Mouse (Mus musculus): ENCODE data around the gene Eif3g.

DNA sequence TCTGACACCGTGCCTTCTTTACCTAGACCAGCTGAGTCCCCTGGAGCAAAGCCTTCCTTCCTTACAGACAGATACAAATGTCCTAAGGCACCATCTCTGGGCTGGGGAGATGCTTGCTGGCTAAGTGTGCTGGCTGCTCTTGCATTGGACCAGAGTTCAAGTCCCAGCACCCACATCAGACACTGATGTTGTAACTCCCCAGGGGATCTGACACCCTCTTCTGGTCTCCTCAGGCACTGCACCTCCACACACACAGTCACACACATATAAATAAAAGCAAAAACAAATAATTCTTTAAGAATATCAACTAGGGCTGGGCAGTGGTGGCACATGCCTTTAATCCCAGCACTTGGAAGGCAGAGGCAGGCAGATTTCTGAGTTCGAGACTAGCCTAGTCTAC is 48.2 kb downstream of the Eif3g start:
- TF ChIP-seq ZNF384 (IDR thresholded peaks at IDR 0.05; ENCODE audit: low read depth, low read length): no peak
- TF ChIP-seq USF1 (IDR thresholded peaks at IDR 0.05; ENCODE audit: low read depth, low read length): no peak
- no peak for TF ChIP-seq CHD2 (IDR thresholded peaks at IDR 0.05; ENCODE audit: low read length)
- TF ChIP-seq POLR2A (IDR thresholded peaks at IDR 0.05; ENCODE audit: low read depth, low read length): no peak
- TF ChIP-seq HCFC1 (IDR thresholded peaks at IDR 0.05; ENCODE audit: low read depth, low read length): no peak
- TF ChIP-seq CTCF (conservative IDR thresholded peaks at IDR 0.05 in 1 of 2, IDR thresholded peaks at IDR 0.05 in 1 of 2; ENCODE audit: low read depth in 2 of 2, low read length in 2 of 2): no peak; a peak in 1 of 4 replicates
- no peak for TF ChIP-seq ETS1 (conservative IDR thresholded peaks at IDR 0.05; ENCODE audit: low read depth, low read length)
- TF ChIP-seq ELF1 (IDR thresholded peaks at IDR 0.05; ENCODE audit: low read depth, low read length): no peak
- no peak for TF ChIP-seq MAFK (IDR thresholded peaks at IDR 0.05; ENCODE audit: insufficient replicate concordance, low read length)
- TF ChIP-seq POLR2AphosphoS2 (IDR thresholded peaks at IDR 0.05; ENCODE audit: low read depth, low read length): no peak
- no peak for TF ChIP-seq RAD21 (IDR thresholded peaks at IDR 0.05; ENCODE audit: low read depth, low read length)
